Mouse (Mus musculus) heart, postnatal 36 days (tissue): ENCODE results near the gene Adora2a. TPM values are rescaled to one million over a fixed set of nuclear protein-coding genes. Genes with fewer than 3 reads are reported as not detected.

ENCODE experiments used
- DNase-seq, 2 experiments: peaks; one replicate each; pipeline ENCODE4 v3.0.0; 2021 to 2022
- intact Hi-C: fragments of 180-260 bp; cut with DNase I; formaldehyde crosslinking; loops from one replicate; pipeline ENCODE4 v1.15.1; 2025
- total RNA-seq, 2 experiments: library from RNA; stranded (reverse); gene quantifications; 2 replicates each; pipeline ENCODE4 v1.2.3; 2021

Adora2a gene
- total RNA-seq, 2 experiments from 2014 or later: 9.2 to 16.7 TPM

DNA sequence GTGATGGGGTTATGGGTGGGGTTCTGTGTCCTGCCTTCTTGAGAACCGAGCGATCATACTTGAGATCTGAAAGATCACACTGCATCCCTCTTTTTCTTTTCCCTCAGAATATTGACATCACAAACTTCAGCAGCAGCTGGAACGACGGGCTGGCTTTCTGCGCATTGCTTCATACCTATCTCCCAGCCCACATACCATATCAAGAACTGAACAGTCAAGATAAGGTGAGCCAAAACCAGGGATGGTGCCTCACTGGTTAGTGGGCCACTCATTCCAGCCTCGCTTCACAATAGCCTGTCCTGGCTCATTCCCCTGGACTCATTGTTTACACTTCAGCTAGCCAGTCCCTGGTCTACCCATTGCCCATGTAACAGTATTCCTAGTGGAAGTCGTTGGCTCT lies 9.5 kb upstream of the Adora2a start:
- no peak for DNase-seq
- intact Hi-C loops: no loop called here

- no peak for DNase-seq
- intact Hi-C loops: no loop called here
Measured at GRCm38 (mm10) chr10:75312361-75312760, 4.3 kb upstream of the Adora2a start.

DNA sequence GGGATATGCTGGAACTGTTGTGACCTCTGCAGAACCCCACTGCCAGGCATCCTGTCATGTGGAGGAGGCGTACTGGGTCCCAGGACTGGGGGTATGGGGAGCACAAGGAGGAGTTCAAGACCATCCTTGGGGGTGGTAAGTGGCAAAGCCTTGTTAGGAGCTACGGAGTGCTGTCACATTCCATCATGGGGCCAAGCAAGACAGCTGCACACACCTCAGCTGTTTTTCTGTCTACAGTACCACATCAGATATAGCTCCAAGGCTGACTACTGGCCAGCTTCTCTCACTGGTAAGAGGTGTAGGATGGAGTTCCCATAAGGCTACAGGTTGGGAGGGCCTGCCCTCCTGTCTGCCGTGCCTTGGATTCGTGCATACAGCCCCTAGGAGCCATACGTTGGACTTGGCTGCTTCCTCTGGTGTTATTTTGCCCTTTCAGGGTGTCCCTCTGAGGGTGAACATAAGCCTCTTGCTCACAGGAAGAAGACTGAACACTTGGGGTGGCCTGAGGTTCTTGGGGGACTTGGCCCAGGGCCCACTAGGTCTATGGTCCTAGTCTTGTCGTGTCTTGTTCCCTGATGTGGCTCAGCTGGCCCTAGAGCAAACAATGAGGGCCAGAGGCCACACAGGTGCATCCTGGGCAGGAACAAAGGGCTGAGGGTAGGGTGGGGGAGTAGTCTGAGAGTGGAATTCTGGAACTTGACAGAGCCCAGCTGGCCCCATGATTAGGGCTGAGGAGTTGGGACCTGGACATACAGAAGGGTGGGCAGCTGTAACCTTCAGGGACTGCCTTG lies 2.3 kb upstream of the Adora2a start:
- DNase-seq: peak; percentile 55 to 57
- intact Hi-C loops: no loop called here

GRCm38 (mm10) chr10:75315756-75316155 lies 921 bp upstream of the Adora2a start:
- no peak for DNase-seq
- intact Hi-C loops: loop anchor here (1.0 to 5.0 kb wide), 5 partner anchors 19 to 171 kb away; no protein-coding TSS in a partner anchor

- DNase-seq: no peak
Measured at GRCm38 (mm10) chr10:75316472-75316871, 205 bp upstream of the Adora2a start.

GRCm38 (mm10) chr10:75316908-75317761 lies 458 bp downstream of the Adora2a start:
- intact Hi-C loops: loop anchor here (1.0 to 5.0 kb wide), 7 partner anchors 18 to 170 kb away; no protein-coding TSS in a partner anchor
- peak; percentile 86 to 87 for DNase-seq

More at GRCm38 (mm10) chr10:75316472-75316871, 205 bp upstream of the Adora2a start:
- intact Hi-C loops: loop anchor here (1.0 to 5.0 kb wide), 5 partner anchors 18 to 170 kb away; no protein-coding TSS in a partner anchor

DNA sequence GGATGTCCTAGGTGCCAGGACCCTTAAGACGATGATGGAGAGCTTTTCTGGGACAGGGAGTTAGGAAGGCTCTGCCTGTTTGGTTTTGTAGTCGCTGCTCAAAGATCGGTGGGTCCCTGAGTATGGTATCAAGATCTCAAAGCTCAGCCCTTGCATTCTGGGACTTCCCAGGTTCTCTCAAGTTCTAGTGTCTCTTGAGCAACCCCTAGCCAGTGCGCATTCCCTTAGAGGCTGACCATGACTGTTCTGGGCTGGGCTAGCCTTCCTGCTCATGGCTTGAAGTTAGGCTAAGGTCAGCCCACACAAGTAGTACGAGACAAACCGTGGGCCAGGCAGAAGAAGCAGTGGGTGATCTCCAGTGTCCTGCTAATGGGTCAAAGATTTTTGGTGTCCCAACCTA lies 1.5 kb downstream of the Adora2a start:
- intact Hi-C loops: loop anchor here (5.0 kb wide), 1 partner anchor 34 kb away; no protein-coding TSS in a partner anchor
- DNase-seq: no peak

DNA sequence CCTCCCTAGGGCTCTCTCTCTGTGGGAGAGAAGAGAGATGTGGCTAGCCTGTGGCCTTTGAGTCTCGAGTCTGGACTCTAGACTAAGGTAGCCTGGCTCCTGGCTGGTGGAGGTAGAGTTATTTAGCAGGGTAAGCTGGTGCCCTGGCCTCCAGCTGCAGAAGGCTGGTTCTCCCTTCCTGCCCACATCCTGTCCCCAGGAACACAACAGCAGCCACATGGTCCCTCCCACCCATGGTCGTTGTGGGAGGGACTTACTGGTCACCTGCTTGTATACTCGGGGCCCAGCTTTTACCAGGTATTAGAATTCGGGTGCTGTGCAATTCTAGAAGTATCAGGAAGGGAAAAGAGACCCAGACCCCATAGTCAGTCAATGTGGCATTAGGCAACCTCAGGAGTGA lies 3.6 kb downstream of the Adora2a start:
- intact Hi-C loops: no loop called here
- no peak for DNase-seq

- no peak for DNase-seq
- intact Hi-C loops: no loop called here
Measured at GRCm38 (mm10) chr10:75322966-75323365, 6.3 kb downstream of the Adora2a start.

GRCm38 (mm10) chr10:75323986-75324385 lies 7.3 kb downstream of the Adora2a start:
- intact Hi-C loops: no loop called here

DNA sequence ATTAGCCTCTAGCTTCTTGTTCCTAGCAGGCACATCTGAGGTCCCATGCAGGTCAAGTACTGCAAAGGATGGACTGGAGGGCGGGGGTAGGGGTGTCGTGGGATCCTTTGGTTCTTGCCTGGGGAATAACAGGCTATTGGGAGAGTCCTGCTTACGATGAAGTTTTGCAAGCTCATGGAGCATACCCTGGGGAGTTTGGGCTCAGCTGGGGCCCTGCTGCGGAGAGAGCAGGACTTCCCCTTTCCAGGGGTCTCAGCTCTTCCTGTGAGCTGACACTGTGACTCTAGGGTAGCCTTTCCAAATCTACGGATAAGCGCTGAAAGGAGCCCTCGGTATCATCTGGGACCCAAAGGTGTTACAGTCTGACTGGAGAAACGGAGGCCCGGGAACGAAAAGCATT lies 7.7 kb downstream of the Adora2a start:
- no peak for DNase-seq
- intact Hi-C loops: no loop called here

More at GRCm38 (mm10) chr10:75323986-75324385, 7.3 kb downstream of the Adora2a start:
- no peak for DNase-seq

DNA sequence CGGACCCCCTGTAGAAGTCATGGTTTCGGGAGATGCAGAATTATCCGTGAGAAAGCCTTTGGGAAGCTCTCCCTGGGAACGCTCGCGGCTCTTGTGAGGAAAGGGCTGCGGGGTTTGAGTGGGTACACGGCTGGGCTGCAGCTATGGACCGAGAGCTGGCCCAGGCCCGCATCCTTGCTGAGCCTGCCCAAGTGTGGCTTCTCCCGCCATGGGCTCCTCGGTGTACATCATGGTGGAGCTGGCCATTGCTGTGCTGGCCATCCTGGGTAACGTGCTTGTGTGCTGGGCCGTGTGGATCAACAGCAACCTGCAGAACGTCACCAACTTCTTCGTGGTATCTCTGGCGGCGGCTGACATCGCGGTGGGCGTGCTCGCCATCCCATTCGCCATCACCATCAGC lies 9.1 kb downstream of the Adora2a start:
- no peak for DNase-seq
- intact Hi-C loops: no loop called here

- intact Hi-C loops: no loop called here
Measured at GRCm38 (mm10) chr10:75326553-75326952, 9.9 kb downstream of the Adora2a start.

DNA sequence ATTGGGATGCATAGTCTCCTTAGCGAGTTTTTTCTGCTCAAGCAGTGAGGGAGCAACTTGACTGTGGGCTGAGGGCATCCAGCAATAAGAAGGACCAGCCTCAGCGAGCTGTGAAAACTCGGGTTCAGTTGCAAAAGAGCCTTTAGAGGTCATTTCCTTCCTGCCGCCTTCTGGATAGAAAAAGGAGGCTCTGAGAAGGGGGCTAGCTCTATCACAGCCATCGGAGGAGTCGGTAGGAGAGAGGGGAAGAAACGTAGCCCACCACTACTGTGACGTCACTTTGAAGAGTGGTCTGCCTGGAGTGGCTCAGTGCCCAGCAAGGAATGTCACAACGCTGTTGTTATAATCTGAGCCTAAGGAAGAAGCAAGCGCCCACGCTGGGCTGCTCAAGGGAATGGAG lies 10.4 kb downstream of the Adora2a start:
- DNase-seq: no peak
- intact Hi-C loops: no loop called here

More at GRCm38 (mm10) chr10:75326553-75326952, 9.9 kb downstream of the Adora2a start:
- peak in 1 of 2 experiments; percentile 46 for DNase-seq

- intact Hi-C loops: no loop called here
- DNase-seq: no peak
Measured at GRCm38 (mm10) chr10:75328201-75328704, 11.6 kb downstream of the Adora2a start.

DNA sequence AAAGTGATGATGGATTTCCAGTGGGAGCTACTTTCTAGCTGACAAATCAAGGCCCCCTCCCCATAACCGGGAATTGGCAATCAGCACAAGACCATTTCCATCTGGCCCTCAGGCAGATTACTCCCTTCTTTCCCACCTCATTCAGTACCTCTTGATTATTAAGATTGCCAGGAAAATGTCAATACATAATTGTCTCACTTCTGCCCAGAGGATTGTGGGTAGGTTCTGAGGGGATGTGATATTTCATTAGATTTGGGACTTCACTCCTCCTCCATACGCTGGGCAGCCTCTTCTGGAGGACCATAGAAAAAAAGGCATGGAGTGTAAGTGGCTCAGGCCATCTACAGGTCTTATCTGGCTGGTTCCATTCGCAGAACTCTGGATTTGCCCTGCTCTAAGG lies 15.6 kb downstream of the Adora2a start:
- intact Hi-C loops: no loop called here
- no peak for DNase-seq

DNA sequence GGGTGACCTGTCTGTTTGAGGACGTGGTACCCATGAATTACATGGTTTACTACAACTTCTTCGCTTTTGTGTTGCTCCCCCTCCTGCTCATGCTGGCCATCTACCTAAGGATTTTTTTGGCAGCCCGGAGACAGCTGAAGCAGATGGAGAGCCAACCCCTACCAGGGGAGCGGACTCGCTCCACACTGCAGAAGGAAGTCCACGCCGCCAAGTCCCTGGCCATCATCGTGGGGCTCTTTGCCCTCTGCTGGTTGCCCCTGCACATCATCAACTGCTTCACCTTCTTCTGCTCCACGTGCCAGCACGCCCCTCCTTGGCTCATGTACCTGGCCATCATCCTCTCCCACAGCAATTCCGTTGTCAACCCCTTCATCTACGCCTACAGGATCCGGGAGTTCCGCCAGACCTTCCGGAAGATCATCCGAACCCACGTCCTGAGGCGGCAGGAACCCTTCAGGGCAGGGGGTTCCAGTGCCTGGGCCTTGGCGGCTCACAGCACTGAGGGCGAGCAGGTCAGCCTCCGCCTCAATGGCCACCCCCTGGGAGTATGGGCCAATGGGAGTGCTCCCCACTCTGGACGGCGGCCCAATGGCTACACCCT lies 16.6 kb downstream of the Adora2a start:
- no peak for DNase-seq
- intact Hi-C loops: no loop called here

GRCm38 (mm10) chr10:75334175-75334574 lies 17.5 kb downstream of the Adora2a start:
- intact Hi-C loops: loop anchor here (2.0 kb wide), 1 partner anchor 17 kb away; the partner anchor contains the start of gene Adora2a
- no peak for DNase-seq

DNA sequence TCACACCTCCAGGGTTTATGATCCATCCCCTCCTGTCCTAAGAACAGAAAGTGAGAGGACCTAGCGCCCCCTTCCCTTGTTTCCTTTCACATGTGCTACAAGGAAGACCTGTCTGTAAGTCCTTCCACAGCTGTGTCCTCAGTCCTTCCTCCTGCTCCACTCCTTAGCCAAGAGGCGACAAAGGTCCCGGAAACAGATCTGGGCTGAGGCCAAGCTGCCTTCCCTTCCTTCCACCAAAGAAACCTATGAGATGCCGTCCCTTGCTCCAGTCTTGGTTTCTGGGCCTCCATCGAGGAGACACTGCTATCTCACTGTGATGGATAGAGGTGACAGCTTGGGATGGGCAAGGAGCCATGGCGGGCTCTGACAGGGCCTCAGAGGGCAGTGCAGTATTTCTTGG lies 18.4 kb downstream of the Adora2a start:
- intact Hi-C loops: loop anchor here (2.0 kb wide), 1 partner anchor 18 kb away; the partner anchor contains the start of gene Adora2a

GRCm38 (mm10) chr10:75337231-75337630 lies 20.6 kb downstream of the Adora2a start:
- intact Hi-C loops: no loop called here
- no peak for DNase-seq

More for the DNA sequence above, 18.4 kb downstream of the Adora2a start:
- peak in 1 of 2 experiments; percentile 60 for DNase-seq
